Mouse (Mus musculus) bone marrow, adult 2 months (tissue): Measurements from ENCODE around the gene Auts2. TPM values are rescaled to one million over a fixed set of nuclear protein-coding genes. Genes with fewer than 3 reads are reported as not detected.

Experiments used
- H3K27ac ChIP-seq: fragments of 200-500 bp; 2 replicates; pipeline ENCODE4 v1.5.1; 2012; ENCODE audit warnings: low read depth, mild to moderate bottlenecking, control low read depth, inconsistent platforms, low read length; ENCODE audit not compliant: control insufficient read depth, poor library complexity, insufficient read depth
- H3K4me1 ChIP-seq: fragments of 200-500 bp; 2 replicates; pipeline ENCODE4 v1.6.1; 2011; ENCODE audit warnings: low read length; ENCODE audit not compliant: control insufficient read depth, insufficient read depth
- H3K4me3 ChIP-seq: fragments of 200-500 bp; replicated peaks from 2 replicates; pipeline ENCODE3; 2011; ENCODE audit warnings: mild to moderate bottlenecking, low read depth, low read length, control low read depth; ENCODE audit not compliant: control insufficient read depth
- CTCF ChIP-seq: fragments of 200-500 bp; IDR thresholded peaks from 2 replicates; pipeline ENCODE4 v1.5.1; 2011; ENCODE audit warnings: low read length, control low read depth; ENCODE audit not compliant: control insufficient read depth, insufficient read depth
- POLR2A ChIP-seq: fragments of 200-500 bp; IDR thresholded peaks from 2 replicates; pipeline ENCODE4 v1.6.1; 2011; ENCODE audit warnings: low read depth, mild to moderate bottlenecking, control low read depth, low read length, borderline replicate concordance; ENCODE audit not compliant: control insufficient read depth
- WGBS: fragments of 180-500 bp; shearing (Covaris S2); methylation state at CpG from one replicate; pipeline ENCODE4 v1.1.7; 2018; 5-methylcytosine and 5-hydroxymethylcytosine counted together
- polyA plus RNA-seq: library from polyadenylated mRNA; stranded (reverse); fragments of >200 nt; gene quantifications from 2 replicates; pipeline ENCODE4 v1.2.4, GENCODE M21; 2011; ENCODE audit warnings: low replicate concordance; ENCODE audit not compliant: missing spikeins, insufficient read depth, insufficient read length

Gene Auts2
- polyA plus RNA-seq, 1 experiment, result 1.5 TPM

DNA sequence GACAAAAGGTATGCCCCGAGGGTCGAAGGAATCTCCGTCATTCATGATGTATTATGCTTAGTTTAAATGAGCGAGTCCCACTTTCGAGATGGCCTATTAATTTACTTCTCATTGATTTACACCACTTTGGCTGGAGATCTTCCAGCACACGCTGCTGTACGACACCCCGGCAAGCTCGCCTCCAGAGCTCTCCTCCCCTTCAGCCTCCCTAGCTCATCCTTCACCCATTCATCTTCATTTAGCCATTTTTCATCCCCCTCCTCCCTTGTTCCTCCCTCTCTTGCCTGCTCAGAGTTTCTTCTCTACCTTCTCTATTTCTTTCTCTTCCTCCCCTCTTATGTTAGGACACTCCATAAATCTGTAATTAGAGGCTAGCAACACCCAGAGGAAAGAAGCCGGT is 638.7 kb downstream of the Auts2 start:
- 87% methylated on average over 10 of the region's 10 CpGs for WGBS
- no peak overlapping the region for H3K27ac ChIP-seq
- no peak overlapping the region for H3K4me3 ChIP-seq
- no peaks in the 10 kb centered on the region for H3K4me1 ChIP-seq
- TF ChIP-seq CTCF, result no peak
- TF ChIP-seq POLR2A, result no peak

DNA sequence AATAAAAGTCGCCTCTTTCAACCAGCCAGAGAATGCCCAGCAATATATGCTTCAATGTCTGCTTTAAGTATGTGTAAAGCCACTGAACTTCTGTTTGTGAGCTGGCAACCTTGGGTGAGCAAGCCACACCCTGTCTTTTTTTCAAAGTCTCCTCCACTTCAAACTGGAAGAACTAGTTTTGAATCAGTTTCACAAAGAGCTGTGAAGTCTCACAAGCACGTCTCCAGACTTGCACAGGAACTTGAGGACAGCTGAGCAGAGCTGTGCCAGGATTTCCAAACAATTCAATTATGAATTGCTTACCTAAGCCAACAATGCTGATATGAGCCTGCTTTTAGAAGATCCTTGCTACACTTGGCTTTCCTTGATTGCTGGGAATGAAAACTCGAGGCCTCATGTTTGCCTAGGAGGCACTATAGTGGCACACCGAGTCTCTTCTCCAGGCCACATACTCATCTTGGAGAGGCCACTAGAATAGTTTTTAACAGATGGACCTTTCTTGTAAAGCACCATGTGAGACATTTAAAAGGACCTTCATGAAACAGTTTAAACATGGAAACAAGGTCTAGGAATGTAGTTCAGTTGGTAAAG is 645.0 kb downstream of the Auts2 start:
- no peaks in the 10 kb centered on the region for H3K4me1 ChIP-seq
- TF ChIP-seq CTCF (no peak), POLR2A (no peak)
- H3K4me3 ChIP-seq, result no peak overlapping the region
- H3K27ac ChIP-seq, result no peak overlapping the region
- 74% methylated on average over 4 of the region's 4 CpGs for WGBS

DNA sequence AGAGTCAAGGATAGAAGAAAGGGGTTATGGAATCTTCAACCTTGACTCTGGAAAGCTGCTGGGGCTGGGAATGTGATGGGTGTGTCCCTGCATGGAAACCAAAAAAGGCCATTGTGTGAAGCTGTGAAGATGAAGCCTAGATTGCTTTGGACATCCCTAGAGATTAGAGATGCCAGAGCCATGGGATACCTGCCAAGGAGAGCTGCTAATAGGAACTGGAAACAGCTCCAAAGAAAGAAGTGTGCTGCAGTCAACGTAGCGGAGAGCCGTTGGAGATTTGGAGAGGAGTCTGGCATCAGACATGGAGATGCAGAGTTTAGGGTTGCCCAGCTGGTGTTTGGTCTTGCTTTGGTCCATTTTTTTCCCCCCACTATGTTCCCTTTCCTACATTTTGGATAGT is 656.5 kb downstream of the Auts2 start:
- no peaks in the 10 kb centered on the region for H3K4me1 ChIP-seq
- no peak overlapping the region for H3K4me3 ChIP-seq
- TF ChIP-seq CTCF (no peak), POLR2A (no peak)
- 89% methylated on average over 3 of the region's 3 CpGs for WGBS
- H3K27ac ChIP-seq, result no peak overlapping the region

DNA sequence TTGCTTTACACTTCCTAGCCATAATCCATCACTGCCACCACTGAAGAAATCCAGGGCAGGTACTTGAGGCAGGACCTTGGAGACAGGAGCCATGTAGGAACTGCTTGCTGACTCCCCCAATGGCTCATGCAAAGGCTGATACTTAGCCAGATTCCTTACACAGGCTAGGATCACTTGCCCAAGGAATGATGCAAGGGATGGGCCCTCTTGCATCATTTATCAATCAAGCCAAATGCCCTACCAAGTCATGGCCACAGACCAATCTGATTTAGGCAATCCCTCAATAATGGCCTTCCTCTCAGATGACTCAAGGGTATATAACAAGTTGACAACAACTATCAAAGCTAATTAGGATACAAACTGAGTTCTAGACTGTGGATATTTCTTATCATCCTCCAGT is 666.6 kb downstream of the Auts2 start:
- Histone ChIP-seq H3K27ac (no peak overlapping the region), H3K4me3 (no peak overlapping the region), H3K4me1 (no peaks in the 10 kb centered on the region)
- no peak for TF ChIP-seq CTCF
- TF ChIP-seq POLR2A, result no peak

DNA sequence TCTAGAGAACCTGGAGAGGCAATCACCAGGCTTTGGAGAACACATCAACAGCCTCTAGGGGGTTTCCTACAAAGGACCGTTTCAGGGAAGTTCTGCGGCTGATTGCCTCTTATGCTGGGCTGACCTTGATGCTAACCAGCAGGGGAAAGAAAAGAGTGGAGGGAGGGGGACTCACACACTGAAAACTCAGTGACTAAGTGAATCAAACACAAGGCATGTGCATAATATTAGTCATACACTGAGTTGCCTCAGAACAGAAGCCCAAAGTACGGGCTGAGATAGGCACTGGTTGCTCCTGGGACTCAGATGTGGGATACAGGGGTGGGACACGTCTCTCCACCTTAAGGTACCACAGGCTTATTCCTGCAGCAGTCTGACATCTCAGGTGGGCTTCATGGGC is 667.2 kb downstream of the Auts2 start:
- no peak for TF ChIP-seq POLR2A
- WGBS, result 77% methylated on average over 4 of the region's 4 CpGs
- H3K4me1 ChIP-seq, result no peaks in the 10 kb centered on the region
- no peak overlapping the region for H3K4me3 ChIP-seq
- H3K27ac ChIP-seq, result no peak overlapping the region

DNA sequence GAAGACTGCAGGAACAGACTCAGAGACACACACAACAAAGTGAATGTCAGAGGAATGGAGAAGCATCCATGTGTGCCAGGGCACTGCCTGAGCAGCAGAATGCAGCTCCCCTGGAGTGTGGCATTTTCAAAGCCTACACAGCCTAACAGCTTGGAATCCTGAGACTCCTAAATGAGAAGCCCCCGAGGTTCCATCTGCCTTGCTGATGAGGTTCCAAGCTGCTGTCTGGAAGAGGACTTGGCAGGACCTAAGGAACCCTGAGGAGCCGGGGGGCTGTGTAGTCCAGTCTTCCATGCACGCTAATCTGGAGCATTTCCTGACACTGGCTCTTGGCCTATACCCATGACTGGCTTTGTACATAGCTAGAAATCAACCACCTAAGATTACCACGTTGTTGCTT is 670.0 kb downstream of the Auts2 start:
- WGBS, result 72% methylated on average over 4 of the region's 4 CpGs
- TF ChIP-seq POLR2A, result no peak
- TF ChIP-seq CTCF, result no peak
- Histone ChIP-seq H3K4me3 (no peak overlapping the region), H3K27ac (no peak overlapping the region), H3K4me1 (no peaks in the 10 kb centered on the region)

DNA sequence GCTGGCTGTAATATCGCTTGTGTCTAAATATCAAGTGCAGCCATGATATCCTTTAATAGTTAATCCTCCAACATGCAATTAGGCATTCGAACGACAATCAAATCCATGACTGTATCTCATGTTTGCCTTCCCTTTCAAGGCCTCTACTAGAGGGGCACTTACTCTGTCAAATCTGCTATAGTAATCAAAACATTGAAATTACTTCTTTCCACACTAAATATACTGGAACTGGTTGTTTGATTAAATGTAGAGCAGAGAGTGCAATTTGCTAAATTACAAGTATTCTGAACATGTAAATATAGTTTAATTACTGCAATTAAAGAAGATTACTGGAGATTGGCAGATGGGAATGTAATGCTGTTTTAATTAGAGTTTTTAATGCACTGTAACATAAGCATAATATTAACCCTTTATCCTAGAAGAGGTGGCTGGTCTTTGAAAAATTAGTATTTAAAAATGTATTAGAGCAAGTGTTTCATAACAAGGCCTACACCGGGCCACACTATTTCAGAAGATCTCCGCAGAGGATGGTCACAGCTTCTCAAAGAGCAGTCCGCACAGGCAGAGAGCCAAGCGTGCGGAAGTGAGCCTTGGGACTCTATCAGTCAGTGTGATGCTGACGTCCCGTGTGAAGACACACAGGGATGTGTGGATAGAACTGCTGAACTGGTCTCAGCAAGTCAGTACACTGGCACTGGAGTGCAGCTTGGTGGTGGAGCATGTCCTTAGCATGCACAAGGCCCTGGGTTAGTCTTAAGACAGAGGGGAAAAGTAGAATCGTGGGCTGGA is 673.2 kb downstream of the Auts2 start:
- Histone ChIP-seq H3K27ac (no peak overlapping the region), H3K4me3 (no peak overlapping the region), H3K4me1 (no peaks in the 10 kb centered on the region)
- TF ChIP-seq POLR2A (no peak), CTCF (no peak)
- 86% methylated on average over 11 of the region's 11 CpGs for WGBS

DNA sequence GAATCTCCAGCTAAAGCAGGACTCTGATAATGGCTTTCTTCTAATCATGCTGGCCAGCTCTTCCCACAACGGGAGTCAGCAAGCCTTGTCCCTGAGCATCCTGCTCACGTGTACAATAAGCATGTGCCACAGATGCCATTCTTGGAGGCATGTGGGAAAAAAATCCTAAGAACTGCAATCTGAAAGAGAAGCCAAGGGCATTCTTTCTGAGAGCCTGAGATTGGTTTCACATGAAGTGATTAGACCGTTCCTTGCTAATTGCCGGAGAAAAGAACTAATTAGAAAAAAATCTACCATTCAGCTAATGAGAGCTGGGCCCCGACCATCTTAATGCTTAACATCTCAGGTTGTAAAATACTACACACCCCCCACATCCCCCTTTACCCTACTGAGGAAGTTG is 677.9 kb downstream of the Auts2 start:
- no peak overlapping the region for H3K27ac ChIP-seq
- H3K4me3 ChIP-seq, result no peak overlapping the region
- H3K4me1 ChIP-seq, result no peaks in the 10 kb centered on the region
- TF ChIP-seq CTCF (no peak), POLR2A (no peak)
- 83% methylated on average over 5 of the region's 5 CpGs for WGBS

DNA sequence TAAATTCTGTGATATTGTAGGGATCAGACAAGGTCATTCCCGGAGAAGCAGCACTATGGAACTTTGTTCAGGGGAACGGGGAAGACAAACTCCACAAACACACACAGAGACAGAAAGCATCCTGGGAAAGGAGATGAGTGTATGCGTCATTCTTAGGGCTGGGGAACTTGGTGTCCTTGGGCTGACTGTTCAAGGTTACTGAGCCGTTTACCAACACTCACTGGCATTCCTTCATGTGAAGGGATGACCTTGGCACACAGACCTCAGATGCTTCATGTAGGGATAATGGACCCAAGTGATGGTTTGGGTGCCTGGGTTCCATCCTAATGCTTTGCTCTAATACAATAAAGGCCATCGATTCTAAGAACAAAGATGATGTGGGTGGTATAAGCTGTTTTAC is 685.2 kb downstream of the Auts2 start:
- WGBS, result 82% methylated on average over 5 of the region's 5 CpGs
- H3K27ac ChIP-seq, result no peak overlapping the region
- TF ChIP-seq CTCF, result no peak
- no peak for TF ChIP-seq POLR2A
- H3K4me3 ChIP-seq, result no peak overlapping the region
- no peaks in the 10 kb centered on the region for H3K4me1 ChIP-seq
